Mouse (Mus musculus) bone marrow macrophage, adult 2 months (primary cell): ENCODE results near the gene Myh7b.

Experiments used
- CTCF ChIP-seq: IDR thresholded peaks from 2 replicates; pipeline ENCODE4 v1.5.1; 2012; ENCODE audit warnings: low read depth, mild to moderate bottlenecking, low read length, moderate library complexity
- POLR2A ChIP-seq: IDR thresholded peaks from 2 replicates; pipeline ENCODE4 v1.6.1; 2012; ENCODE audit warnings: mild to moderate bottlenecking, low read depth, low read length, borderline replicate concordance

GRCm38 (mm10) chr2:155603707-155604106, 7.3 kb upstream of the Myh7b start:
- TF ChIP-seq CTCF: no peak
- TF ChIP-seq POLR2A: no peak
